Mouse (Mus musculus): Measurements from ENCODE around the gene Srrm3. TPM values are rescaled to one million over a fixed set of nuclear protein-coding genes. Genes with fewer than 3 reads are reported as not detected.

Srrm3 gene
- polyA plus RNA-seq (2015; fragmentation: Nextera tagmentation; extraction: Ambion mirVana): 0.06 and 0.13 TPM in 2 replicates

- ATAC-seq (ENCODE audit: extremely low read depth, insufficient number of reproducible peaks, low FRiP score, low TSS enrichment): no peak
- Histone ChIP-seq H3K27ac (replicated peaks) (no peak within 1 kb of the TSS), H3K4me3 (no peak within 1 kb of the TSS), H3K27me3 (replicated peaks) (peaks cover 32% of the 10 kb centered on the region), H3K9me3 (no peaks in the 10 kb centered on the region), H3K9ac (no peak within 1 kb of the TSS), H3K4me1 (peaks cover 6% of the 10 kb centered on the region), H3K36me3 (no peaks in the 10 kb centered on the region), H3K4me2 (0 out of 2 replicates have a peak within 1 kb of the TSS, but pooled peaks have one; percentile 8)
- 4% methylated on average over 29 of the region's 29 CpGs for WGBS
Measured at GRCm38 (mm10) chr5:135806555-135807262, at the start of gene Srrm3. Gene Srrm3 (plus strand): TSS chr5:135806890.

GRCm38 (mm10) chr5:135761881-135762280 lies 44.8 kb upstream of the Srrm3 start:
- Histone ChIP-seq H3K9me3 (no peaks in the 10 kb centered on the region), H3K36me3 (no peaks in the 10 kb centered on the region), H3K27ac (replicated peaks) (no peak overlapping the region), H3K4me3 (no peak overlapping the region), H3K9ac (no peak overlapping the region), H3K4me1 (no peaks in the 10 kb centered on the region), H3K27me3 (replicated peaks) (peaks cover 19% of the 10 kb centered on the region), H3K4me2 (no peak overlapping the region)
- 57% methylated on average over 3 of the region's 3 CpGs for WGBS
- no peak for ATAC-seq (ENCODE audit: extremely low read depth, insufficient number of reproducible peaks, low FRiP score, low TSS enrichment)

GRCm38 (mm10) chr5:135763526-135763925 lies 43.2 kb upstream of the Srrm3 start:
- WGBS: 3% methylated on average over 7 of the region's 7 CpGs

GRCm38 (mm10) chr5:135764971-135765370 lies 41.7 kb upstream of the Srrm3 start:
- ATAC-seq (ENCODE audit: extremely low read depth, insufficient number of reproducible peaks, low FRiP score, low TSS enrichment): no peak
- 46% methylated on average over 3 of the region's 3 CpGs for WGBS
- no peak overlapping the region for H3K9ac ChIP-seq
- H3K27ac ChIP-seq (replicated peaks): no peak overlapping the region
- no peaks in the 10 kb centered on the region for H3K9me3 ChIP-seq
- H3K4me3 ChIP-seq: no peak overlapping the region
- no peak overlapping the region for H3K4me2 ChIP-seq
- no peaks in the 10 kb centered on the region for H3K4me1 ChIP-seq
- H3K36me3 ChIP-seq: no peaks in the 10 kb centered on the region
- H3K27me3 ChIP-seq (replicated peaks): peaks cover 25% of the 10 kb centered on the region

More at GRCm38 (mm10) chr5:135763526-135763925, 43.2 kb upstream of the Srrm3 start:
- Histone ChIP-seq H3K27me3 (replicated peaks) (peaks cover 19% of the 10 kb centered on the region), H3K4me1 (no peaks in the 10 kb centered on the region), H3K4me3 (no peak overlapping the region), H3K4me2 (no peak overlapping the region), H3K36me3 (no peaks in the 10 kb centered on the region), H3K27ac (replicated peaks) (no peak overlapping the region), H3K9me3 (no peaks in the 10 kb centered on the region), H3K9ac (no peak overlapping the region)
- ATAC-seq (ENCODE audit: extremely low read depth, insufficient number of reproducible peaks, low FRiP score, low TSS enrichment): no peak; the same call in 1 of the 2 replicates

DNA sequence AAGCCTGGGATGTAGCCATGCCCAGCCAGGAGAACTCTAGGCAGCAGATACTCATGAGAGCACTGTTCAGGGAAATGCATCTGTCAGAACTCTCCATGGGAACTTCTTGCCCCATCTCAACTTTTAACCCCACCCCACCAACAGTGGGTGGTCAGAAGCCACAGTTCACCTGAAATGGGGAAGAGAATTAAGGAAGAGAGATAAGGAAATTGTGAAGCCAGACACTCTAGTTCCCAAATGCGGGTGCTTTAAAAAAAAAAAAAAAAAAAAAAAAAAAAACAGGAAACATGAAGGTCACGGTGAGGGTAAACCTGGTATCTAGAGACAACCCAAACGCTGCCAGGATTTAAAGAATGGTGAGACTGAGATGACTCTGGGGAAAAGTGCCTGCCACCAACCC lies 34.2 kb upstream of the Srrm3 start:
- Histone ChIP-seq H3K36me3 (no peaks in the 10 kb centered on the region), H3K27me3 (replicated peaks) (peaks cover 18% of the 10 kb centered on the region), H3K27ac (replicated peaks) (no peak overlapping the region), H3K4me1 (peaks cover 8% of the 10 kb centered on the region), H3K9ac (no peak overlapping the region), H3K4me3 (no peak overlapping the region), H3K9me3 (no peaks in the 10 kb centered on the region), H3K4me2 (no peak overlapping the region)
- WGBS: 32% methylated on average over 3 of the region's 3 CpGs
- ATAC-seq (ENCODE audit: extremely low read depth, insufficient number of reproducible peaks, low FRiP score, low TSS enrichment): no peak

- peaks cover 17% of the 10 kb centered on the region for H3K36me3 ChIP-seq
- H3K9ac ChIP-seq: peak overlapping the region; percentile 12; the same call in 1 of the 2 replicates
- H3K4me2 ChIP-seq: no peak overlapping the region
- no peaks in the 10 kb centered on the region for H3K9me3 ChIP-seq
- 73% methylated on average over 4 of the region's 4 CpGs for WGBS
- H3K27ac ChIP-seq (replicated peaks): no peak overlapping the region
- peaks cover 35% of the 10 kb centered on the region for H3K4me1 ChIP-seq
- peaks cover 12% of the 10 kb centered on the region for H3K27me3 ChIP-seq (replicated peaks)
- no peak overlapping the region for H3K4me3 ChIP-seq
- no peak for ATAC-seq (ENCODE audit: extremely low read depth, insufficient number of reproducible peaks, low FRiP score, low TSS enrichment)
Measured at GRCm38 (mm10) chr5:135776546-135776945, 30.1 kb upstream of the Srrm3 start.

DNA sequence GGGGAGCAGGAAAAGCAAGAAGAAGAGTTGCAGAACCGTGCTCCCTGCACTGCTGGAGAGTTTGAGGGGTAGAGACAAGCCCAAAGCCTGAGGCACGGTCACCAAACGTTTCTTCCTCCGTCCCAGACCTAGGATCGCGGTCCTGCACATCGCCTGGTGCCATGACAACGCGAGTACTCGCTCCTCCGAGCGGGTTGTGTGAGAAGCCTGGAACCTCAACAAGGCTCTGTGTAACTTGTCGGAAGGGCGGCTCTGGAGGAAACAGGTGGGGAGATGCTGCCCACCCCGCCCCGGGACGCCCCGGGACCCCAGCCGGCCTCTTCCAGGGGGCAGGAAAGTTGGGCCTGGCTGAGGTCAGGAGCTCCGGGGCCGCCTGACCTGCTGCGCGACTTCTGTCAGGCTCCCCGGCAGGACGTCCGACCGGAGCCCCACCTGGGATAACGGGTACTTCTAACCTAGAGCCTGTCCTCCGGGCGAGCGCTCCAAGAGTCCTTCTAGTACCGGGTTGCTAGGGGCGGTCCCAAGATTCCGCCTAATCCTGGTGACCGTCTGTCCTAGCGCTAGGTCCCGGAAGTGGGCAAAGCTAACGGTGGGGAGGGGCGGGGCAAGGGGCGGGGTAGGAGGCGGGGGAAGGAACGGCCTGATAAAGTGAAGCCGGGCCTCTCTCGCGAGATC lies 28.8 kb upstream of the Srrm3 start, which contains the start of gene Styxl1:
TSS of gene Styxl1 (minus strand) at position 590 of the 675 bp plus-strand sequence.
- WGBS: under 1% methylated on average over 45 of the region's 45 CpGs
- Histone ChIP-seq H3K27ac (replicated peaks) (peak within 1 kb of the TSS; percentile 98), H3K9me3 (no peaks in the 10 kb centered on the region), H3K36me3 (peaks cover 31% of the 10 kb centered on the region), H3K4me3 (peak within 1 kb of the TSS; percentile 73), H3K27me3 (replicated peaks) (peaks cover 12% of the 10 kb centered on the region), H3K9ac (peak within 1 kb of the TSS; percentile 98), H3K4me1 (peaks cover 43% of the 10 kb centered on the region), H3K4me2 (peak within 1 kb of the TSS; percentile 81)
- peak; percentile 87 for ATAC-seq (ENCODE audit: extremely low read depth, insufficient number of reproducible peaks, low FRiP score, low TSS enrichment)

DNA sequence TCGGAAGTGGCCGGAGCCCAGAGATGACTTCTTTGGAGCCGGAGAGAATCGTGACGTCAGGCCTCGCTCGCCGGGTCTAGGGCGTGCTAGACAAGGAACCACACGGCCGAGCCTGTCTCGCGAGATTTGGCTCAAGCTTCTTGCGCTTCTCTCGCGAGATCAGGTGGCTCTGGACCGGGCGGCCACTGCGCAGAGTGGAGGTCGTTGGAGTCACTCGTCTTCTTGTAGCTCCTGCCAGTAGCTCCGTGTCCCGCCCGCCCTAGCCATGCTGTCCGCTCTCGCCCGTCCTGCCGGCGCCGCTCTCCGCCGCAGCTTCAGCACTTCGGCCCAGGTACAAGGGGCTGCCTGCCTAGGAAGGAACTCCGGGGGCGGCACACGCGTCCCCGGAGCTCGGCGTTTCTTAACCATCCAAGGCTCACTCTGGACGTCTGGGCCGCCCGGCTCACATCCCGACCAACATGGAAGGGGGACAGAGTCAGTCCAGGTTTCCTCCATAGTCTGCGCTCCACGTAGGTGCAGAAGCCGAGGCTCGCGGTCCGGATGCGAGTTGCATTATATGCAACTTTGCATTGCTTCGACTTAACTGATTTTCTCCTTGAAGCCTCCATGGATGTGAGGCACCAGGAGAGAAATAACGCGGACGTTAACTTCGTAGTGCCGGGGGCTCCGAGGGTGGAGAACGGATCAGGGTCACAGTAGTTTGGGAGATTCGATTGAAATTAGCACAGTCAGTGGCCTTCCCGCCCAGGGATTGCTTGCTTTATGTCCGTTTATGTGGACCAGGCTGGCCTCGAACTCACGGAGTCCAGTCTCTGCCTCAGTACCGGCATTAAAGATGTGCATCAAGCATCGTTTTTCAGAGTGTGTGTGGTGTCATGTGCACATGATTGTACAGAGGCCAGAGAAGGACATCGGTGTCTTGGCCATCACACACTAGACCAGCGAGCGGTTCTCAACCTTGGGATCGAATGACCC lies 27.9 kb upstream of the Srrm3 start, which contains the start of gene Mdh2:
TSS of gene Mdh2 (plus strand) at position 10 of the 975 bp plus-strand sequence.
- peak within 1 kb of the TSS; percentile 98 for H3K9ac ChIP-seq
- no peaks in the 10 kb centered on the region for H3K9me3 ChIP-seq
- peak within 1 kb of the TSS; percentile 81 for H3K4me2 ChIP-seq
- peak within 1 kb of the TSS; percentile 98 for H3K27ac ChIP-seq (replicated peaks)
- H3K4me3 ChIP-seq: peak within 1 kb of the TSS; percentile 73
- peaks cover 8% of the 10 kb centered on the region for H3K27me3 ChIP-seq (replicated peaks)
- H3K36me3 ChIP-seq: peaks cover 39% of the 10 kb centered on the region
- under 1% methylated on average over 70 of the region's 70 CpGs for WGBS
- peak; percentile 98 for ATAC-seq (ENCODE audit: extremely low read depth, insufficient number of reproducible peaks, low FRiP score, low TSS enrichment)
- peaks cover 42% of the 10 kb centered on the region for H3K4me1 ChIP-seq

DNA sequence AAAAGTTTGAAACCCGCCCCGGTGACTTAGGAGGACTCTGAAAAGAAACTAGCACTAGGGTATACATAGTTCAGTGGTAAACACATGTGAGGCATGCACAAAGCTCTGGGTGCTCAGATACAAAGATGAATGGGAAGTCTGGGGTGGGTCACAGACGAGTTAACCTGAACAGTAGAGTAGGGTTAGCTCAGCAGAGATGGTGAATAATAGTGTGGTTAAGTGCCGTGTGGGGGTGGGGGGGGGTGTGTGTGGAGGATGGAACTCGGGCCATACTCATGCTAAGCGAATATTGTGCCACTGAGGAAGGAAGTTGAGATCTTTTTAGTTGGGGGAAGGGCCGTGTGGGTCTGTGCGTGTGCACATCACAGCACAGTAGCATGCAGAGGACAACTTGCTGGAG lies 26.4 kb upstream of the Srrm3 start:
- ATAC-seq (ENCODE audit: extremely low read depth, insufficient number of reproducible peaks, low FRiP score, low TSS enrichment): no peak
- peaks cover 55% of the 10 kb centered on the region for H3K36me3 ChIP-seq
- peak overlapping the region; percentile 73 for H3K4me3 ChIP-seq
- H3K4me1 ChIP-seq: peaks cover 42% of the 10 kb centered on the region
- H3K4me2 ChIP-seq: peak overlapping the region; percentile 78
- H3K9ac ChIP-seq: peak overlapping the region; percentile 98
- H3K9me3 ChIP-seq: no peaks in the 10 kb centered on the region
- no peaks in the 10 kb centered on the region for H3K27me3 ChIP-seq (replicated peaks)
- 72% methylated on average over 8 of the region's 8 CpGs for WGBS
- H3K27ac ChIP-seq (replicated peaks): peak overlapping the region; percentile 98; the same call in 1 of the 2 replicates

DNA sequence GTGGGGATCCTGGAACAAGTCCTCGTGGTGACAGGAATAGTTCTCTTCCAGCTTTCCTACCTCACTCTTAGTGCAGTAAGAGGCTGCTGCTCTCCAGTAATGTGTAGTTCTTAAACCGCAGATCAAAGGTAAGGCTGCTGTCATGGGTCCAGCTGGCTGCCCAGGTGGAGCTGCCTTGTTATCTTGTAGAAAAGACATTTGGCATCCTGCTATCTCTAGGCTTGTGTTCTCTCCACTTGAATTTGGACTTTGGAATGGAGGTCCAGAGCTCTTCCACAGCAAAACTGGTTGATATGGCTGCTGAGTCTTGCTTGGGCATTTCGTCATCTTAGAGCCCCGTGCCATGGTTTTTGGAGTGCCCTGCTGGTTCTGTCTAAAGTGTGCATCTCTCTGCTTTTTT lies 23.8 kb upstream of the Srrm3 start:
- Histone ChIP-seq H3K4me3 (no peak overlapping the region), H3K36me3 (peaks cover 81% of the 10 kb centered on the region), H3K27me3 (replicated peaks) (no peaks in the 10 kb centered on the region), H3K4me2 (no peak overlapping the region), H3K9ac (peak overlapping the region; percentile 28; the same call in 1 of the 2 replicates), H3K4me1 (peaks cover 35% of the 10 kb centered on the region), H3K9me3 (no peaks in the 10 kb centered on the region), H3K27ac (replicated peaks) (no peak overlapping the region)
- WGBS: 75% methylated on average over 4 of the region's 4 CpGs
- no peak for ATAC-seq (ENCODE audit: extremely low read depth, insufficient number of reproducible peaks, low FRiP score, low TSS enrichment)

Measured in heart, embryonic 13.5 days (tissue).